In genomic region chr9:58578669-58579068, GRCm38 (mm10) we compare ENCODE assay signal across 9 mouse cellular contexts. TPM values are rescaled to one million over a fixed set of nuclear protein-coding genes. Genes with fewer than 3 reads are reported as not detected.
DNase-seq lines count a peak whose midpoint lies in the region; ATAC-seq and TF ChIP-seq lines count a peak whose summit lies in the region.
"Had no signal": no experiment of that assay in that cellular context is flagged by ENCODE, and none has a peak within 500 bp of the region (broad histone marks: within the 10 kb centered on the region; RNA-seq: fewer than 3 reads in every experiment).

No protein-coding gene starts in this region.

- peak; percentile 99 for TF ChIP-seq CTCF in cortical plate, adult 2 months (IDR thresholded peaks at IDR 0.05; ENCODE audit: extremely low read depth, insufficient read depth, low read length)
- TF ChIP-seq CTCF in testis, adult 2 months (IDR thresholded peaks at IDR 0.05; ENCODE audit: control insufficient read depth, insufficient read depth, insufficient replicate concordance, low read depth, low read length): peak; percentile 64; the same call in 1 of the 2 replicates

- 35% methylated on average over 3 of the region's 3 CpGs for WGBS in hindbrain, embryonic 10.5 days
- 27% methylated on average over 3 of the region's 3 CpGs for WGBS in hindbrain, embryonic 13.5 days

- no peak for TF ChIP-seq POLR2A in cortical plate, adult 2 months (IDR thresholded peaks at IDR 0.05; ENCODE audit: extremely low read depth, insufficient read depth, low read length)
- TF ChIP-seq POLR2A in testis, adult 2 months (IDR thresholded peaks at IDR 0.05; ENCODE audit: control insufficient read depth, low read depth, low read length): no peak

- no peak overlapping the region for H3K9ac ChIP-seq in hindbrain, embryonic 13.5 days
- H3K9ac ChIP-seq: embryonic facial prominence, embryonic 15.5 days had no signal

- H3K4me1 ChIP-seq in hindbrain, embryonic 10.5 days (replicated peaks): peaks cover 20% of the 10 kb centered on the region
- H3K4me1 ChIP-seq in hindbrain, embryonic 13.5 days (replicated peaks): peaks cover 13% of the 10 kb centered on the region
- no peaks in the 10 kb centered on the region; the same call in 1 of the 2 replicates for H3K4me1 ChIP-seq in cortical plate, adult 2 months (ENCODE audit: control insufficient read depth, insufficient read depth, low read length)
- peaks cover 7% of the 10 kb centered on the region for H3K4me1 ChIP-seq in testis, adult 2 months (ENCODE audit: control insufficient read depth, insufficient read depth, low read length)

- no peak overlapping the region for H3K4me2 ChIP-seq in hindbrain, embryonic 13.5 days
- H3K4me2 ChIP-seq: embryonic facial prominence, embryonic 15.5 days had no signal

- no peak overlapping the region for H3K4me3 ChIP-seq in hindbrain, embryonic 10.5 days
- no peak overlapping the region for H3K4me3 ChIP-seq in hindbrain, embryonic 13.5 days
- H3K4me3 ChIP-seq in cortical plate, adult 2 months (ENCODE audit: insufficient read depth, low read length): no peak overlapping the region
- H3K4me3 ChIP-seq in testis, adult 2 months (ENCODE audit: control insufficient read depth, low read depth, low read length): no peak overlapping the region
- H3K4me3 ChIP-seq: embryonic facial prominence, embryonic 15.5 days had no signal

- DNase-seq in hindbrain, embryonic 10.5 days (ENCODE audit: low spot score): peak; percentile 74
- peak; percentile 93 for DNase-seq in adipocyte (ENCODE audit: low spot score)
- DNase-seq in heart, adult 9 months (ENCODE audit: low spot score in 2 of 2): peak; percentile 78 to 88
- DNase-seq in left cerebral cortex, adult 18-20 months (ENCODE audit: low spot score in 2 of 2): peak; percentile 89 to 95
- DNase-seq in naive thymus-derived CD4-positive, alpha-beta T cell, adult 2 months (ENCODE audit: low read depth): peak; percentile 80

- H3K27me3 ChIP-seq in hindbrain, embryonic 10.5 days (ENCODE audit: insufficient read depth, poor library complexity, severe bottlenecking): no peaks in the 10 kb centered on the region
- no peaks in the 10 kb centered on the region for H3K27me3 ChIP-seq in hindbrain, embryonic 13.5 days
- H3K27me3 ChIP-seq in testis, adult 2 months (ENCODE audit: control insufficient read depth, insufficient read depth, low read length): no peaks in the 10 kb centered on the region
- H3K27me3 ChIP-seq: embryonic facial prominence, embryonic 15.5 days had no signal

- no peak for ATAC-seq in hindbrain, embryonic 13.5 days (ENCODE audit: low FRiP score)

- H3K9me3 ChIP-seq in hindbrain, embryonic 10.5 days: no peaks in the 10 kb centered on the region
- no peaks in the 10 kb centered on the region for H3K9me3 ChIP-seq in hindbrain, embryonic 13.5 days
- H3K9me3 ChIP-seq: embryonic facial prominence, embryonic 15.5 days had no signal

- H3K27ac ChIP-seq in hindbrain, embryonic 10.5 days: no peak overlapping the region
- no peak overlapping the region for H3K27ac ChIP-seq in hindbrain, embryonic 13.5 days
- no peak overlapping the region for H3K27ac ChIP-seq in cortical plate, adult 2 months (ENCODE audit: insufficient read depth, low read length)
- no peak overlapping the region for H3K27ac ChIP-seq in testis, adult 2 months (ENCODE audit: control insufficient read depth, insufficient read depth, low read depth, low read length)
- H3K27ac ChIP-seq: embryonic facial prominence, embryonic 15.5 days had no signal

- no peaks in the 10 kb centered on the region for H3K36me3 ChIP-seq in hindbrain, embryonic 10.5 days
- H3K36me3 ChIP-seq in hindbrain, embryonic 13.5 days: no peaks in the 10 kb centered on the region
- H3K36me3 ChIP-seq in testis, adult 2 months (ENCODE audit: control insufficient read depth, insufficient read depth, low read length): no peaks in the 10 kb centered on the region
- H3K36me3 ChIP-seq: embryonic facial prominence, embryonic 15.5 days had no signal

RNA-seq across cellular contexts. Expression of gene Nptn, which starts 3.4 kb away (rescaled TPM):
- polyA plus RNA-seq in hindbrain, embryonic 10.5 days (2016; fragmentation: Nextera tagmentation; extraction: Ambion mirVana): 57.2 and 57.6 TPM in 2 replicates
- 140 and 144 TPM in 2 replicates for polyA plus RNA-seq in hindbrain, embryonic 13.5 days (2015; fragmentation: Nextera tagmentation; extraction: Ambion mirVana)
- polyA plus RNA-seq in cortical plate, adult 2 months (2012; rRNA removed): 1,071 and 1,109 TPM in 2 replicates
- total RNA-seq in left cerebral cortex, adult 18-20 months (2021): 100 to 1,000 TPM; 967 to 997 TPM
- polyA plus RNA-seq in testis, adult 2 months (2012; rRNA removed): 80.2 and 87.0 TPM in 2 replicates

RNA-seq across cellular contexts. Expression of gene Cd276, which starts 23.4 kb away (rescaled TPM):
- polyA plus RNA-seq in hindbrain, embryonic 10.5 days (2016; fragmentation: Nextera tagmentation; extraction: Ambion mirVana): 29.1 and 32.2 TPM in 2 replicates
- polyA plus RNA-seq in hindbrain, embryonic 13.5 days (2015; fragmentation: Nextera tagmentation; extraction: Ambion mirVana): 34.1 and 34.4 TPM in 2 replicates
- 9.0 and 9.2 TPM in 2 replicates for polyA plus RNA-seq in cortical plate, adult 2 months (2012; rRNA removed)
- total RNA-seq in left cerebral cortex, adult 18-20 months (2021): 1 to 10 TPM; 6.5 to 6.7 TPM
- 0.61 and 1.3 TPM in 2 replicates for polyA plus RNA-seq in testis, adult 2 months (2012; rRNA removed)
